Mouse (Mus musculus) C2C12 (cell line): ENCODE data around the gene Obp2b.
"Not testable (repeated sequence)": the region's sequence is repeated elsewhere in the genome, so short reads cannot be mapped to it uniquely, and the experiment has no call there.

Experiments used
- CTCF ChIP-seq: IDR thresholded peaks from one replicate; pipeline ENCODE4 v1.5.1; 2011; ENCODE audit not compliant: control insufficient read depth, insufficient read depth, insufficient read length
- FOSL1 ChIP-seq: IDR thresholded peaks from one replicate; pipeline ENCODE4 v1.8.0; 2011; ENCODE audit warnings: mild to moderate bottlenecking, low read length; ENCODE audit not compliant: poor library complexity, insufficient read depth, severe bottlenecking
- MAX ChIP-seq: IDR thresholded peaks from one replicate; pipeline ENCODE4 v1.6.1; 2011; ENCODE audit warnings: mild to moderate bottlenecking, control low read depth
- MYOD1 ChIP-seq: IDR thresholded peaks from one replicate; pipeline ENCODE4 v1.6.1; 2011; ENCODE audit warnings: low read depth; ENCODE audit not compliant: control insufficient read depth, insufficient read length
- USF1 ChIP-seq: IDR thresholded peaks from one replicate; pipeline ENCODE4 v1.6.1; 2011; ENCODE audit warnings: low read depth, mild to moderate bottlenecking, control low read depth, moderate library complexity

DNA sequence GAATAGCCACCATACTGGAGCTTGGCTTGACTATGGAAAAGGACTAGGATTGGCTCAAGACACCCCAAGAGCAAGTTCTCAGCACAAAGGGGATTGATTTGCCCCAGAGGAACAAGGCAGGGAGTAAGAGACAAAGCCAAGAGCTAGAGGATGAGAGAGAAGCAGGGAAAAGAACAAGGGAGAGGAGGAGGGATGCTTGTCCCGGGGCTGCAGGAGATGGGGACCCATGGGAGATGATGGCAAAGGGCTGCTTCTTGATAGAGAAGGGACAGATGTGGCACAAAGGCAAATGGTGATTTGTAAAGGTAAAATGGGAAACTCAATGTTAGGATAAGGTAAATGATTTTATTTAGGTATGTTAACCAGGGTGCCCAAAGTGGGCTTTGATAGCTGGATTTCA lies 27.8 kb upstream of the Obp2b start:
- not testable (repeated sequence) for TF ChIP-seq USF1, FOSL1, MAX, CTCF, MYOD1
